Mouse (Mus musculus) lung, embryonic 15.5 days (tissue): Measurements from ENCODE around the gene Cacna1c. TPM values are rescaled to one million over a fixed set of nuclear protein-coding genes. Genes with fewer than 3 reads are reported as not detected.

Experiments
- ATAC-seq: fragments of 200-750 bp; cut with Nextera tagmentation; 2 replicates; pipeline ENCODE4 v1.8.0; 2017; ENCODE audit warnings: moderate number of reproducible peaks, borderline replicate concordance; ENCODE audit not compliant: low FRiP score, low TSS enrichment; ENCODE audit errors: extremely low read depth
- H3K27ac ChIP-seq: fragments of 300-500 bp; sonication (generic); 2 replicates; pipeline ENCODE4 v1.5.1; 2015; ENCODE audit warnings: moderate library complexity, mild to moderate bottlenecking, inconsistent platforms
- H3K27me3 ChIP-seq: fragments of 300-500 bp; sonication (generic); 2 replicates; pipeline ENCODE4 v1.6.1; 2015; ENCODE audit warnings: inconsistent platforms
- H3K36me3 ChIP-seq: fragments of 300-500 bp; sonication (generic); 2 replicates; pipeline ENCODE4 v1.6.1; 2015; ENCODE audit warnings: inconsistent platforms
- H3K4me1 ChIP-seq: fragments of 300-500 bp; sonication (generic); 2 replicates; pipeline ENCODE4 v1.6.1; 2015; ENCODE audit warnings: inconsistent platforms
- H3K4me2 ChIP-seq: fragments of 300-500 bp; sonication (generic); 2 replicates; pipeline ENCODE4 v1.6.1; 2015; ENCODE audit warnings: inconsistent platforms, mild to moderate bottlenecking, moderate library complexity
- H3K4me3 ChIP-seq: fragments of 300-500 bp; sonication (generic); 2 replicates; pipeline ENCODE4 v1.5.1; 2015; ENCODE audit warnings: mild to moderate bottlenecking, inconsistent platforms
- H3K9ac ChIP-seq: fragments of 300-500 bp; sonication (generic); 2 replicates; pipeline ENCODE4 v1.6.1; 2015; ENCODE audit warnings: inconsistent platforms
- H3K9me3 ChIP-seq: fragments of 300-500 bp; sonication (generic); 2 replicates; pipeline ENCODE4 v1.6.1; 2016; ENCODE audit warnings: inconsistent platforms
- WGBS: fragments of 180-500 bp; shearing (Covaris S2); methylation state at CpG from one replicate; pipeline ENCODE4 v1.1.7; 2015; 5-methylcytosine and 5-hydroxymethylcytosine counted together
- polyA plus RNA-seq: library from polyadenylated mRNA; unstranded; fragments of >200 nt; fragmentation: Nextera tagmentation; extraction: Ambion mirVana; gene quantifications from 2 replicates; pipeline ENCODE4 v1.2.1, GENCODE M21; 2015

Gene Cacna1c
- polyA plus RNA-seq, 1 experiment from 2014 or later = 8.4 TPM

DNA sequence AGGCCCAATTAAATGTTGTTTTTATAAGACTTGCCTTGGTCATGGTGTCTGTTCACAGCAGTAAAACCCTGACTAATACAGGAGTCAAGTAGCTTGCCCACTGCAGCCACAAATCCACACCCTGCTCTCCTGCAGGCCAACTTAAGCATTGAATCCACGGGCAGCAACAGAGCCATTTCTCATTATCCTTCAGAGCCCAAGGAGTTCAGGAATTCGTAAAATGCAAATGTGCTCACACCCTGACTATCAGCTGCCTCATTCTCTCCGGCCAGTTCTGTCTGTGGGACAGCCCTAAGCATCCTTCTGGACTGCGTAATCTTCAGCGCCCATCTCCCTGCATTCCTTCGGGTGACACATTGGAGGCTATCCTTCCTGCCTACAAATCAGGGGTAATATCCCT is 425.8 kb downstream of the Cacna1c start:
- Histone ChIP-seq H3K4me3 (no peak overlapping the region), H3K9ac (no peak overlapping the region), H3K27me3 (no peaks in the 10 kb centered on the region), H3K4me2 (no peak overlapping the region), H3K36me3 (peaks cover 6% of the 10 kb centered on the region; the same call in 1 of the 2 replicates), H3K9me3 (no peaks in the 10 kb centered on the region), H3K27ac (no peak overlapping the region), H3K4me1 (no peaks in the 10 kb centered on the region)
- no peak for ATAC-seq
- 77% methylated on average over 6 of the region's 6 CpGs for WGBS

DNA sequence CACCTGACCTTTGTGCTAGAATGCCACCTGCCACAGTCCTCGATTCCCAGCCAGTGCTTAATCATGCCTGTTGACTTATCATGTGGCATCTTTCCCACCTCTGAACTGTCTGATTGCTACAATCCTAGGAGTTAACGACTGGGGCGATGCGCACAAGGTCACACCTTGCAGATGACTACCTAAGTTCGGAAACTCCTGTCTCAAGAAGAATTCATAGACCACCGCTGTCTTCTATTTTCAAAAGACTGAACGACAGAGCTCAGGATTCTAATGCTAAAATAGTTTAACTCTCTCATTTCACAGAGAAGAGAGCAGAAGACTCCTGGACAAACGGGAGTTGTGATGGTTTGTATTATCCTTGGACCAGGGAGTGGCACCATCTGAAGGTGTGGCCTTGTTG is 426.4 kb downstream of the Cacna1c start:
- Histone ChIP-seq H3K4me1 (no peaks in the 10 kb centered on the region), H3K9ac (no peak overlapping the region), H3K4me3 (no peak overlapping the region), H3K27me3 (no peaks in the 10 kb centered on the region), H3K36me3 (peaks cover 2% of the 10 kb centered on the region; the same call in 1 of the 2 replicates), H3K9me3 (no peaks in the 10 kb centered on the region), H3K27ac (no peak overlapping the region), H3K4me2 (no peak overlapping the region)
- ATAC-seq = no peak
- WGBS = 89% methylated on average over 8 of the region's 8 CpGs

DNA sequence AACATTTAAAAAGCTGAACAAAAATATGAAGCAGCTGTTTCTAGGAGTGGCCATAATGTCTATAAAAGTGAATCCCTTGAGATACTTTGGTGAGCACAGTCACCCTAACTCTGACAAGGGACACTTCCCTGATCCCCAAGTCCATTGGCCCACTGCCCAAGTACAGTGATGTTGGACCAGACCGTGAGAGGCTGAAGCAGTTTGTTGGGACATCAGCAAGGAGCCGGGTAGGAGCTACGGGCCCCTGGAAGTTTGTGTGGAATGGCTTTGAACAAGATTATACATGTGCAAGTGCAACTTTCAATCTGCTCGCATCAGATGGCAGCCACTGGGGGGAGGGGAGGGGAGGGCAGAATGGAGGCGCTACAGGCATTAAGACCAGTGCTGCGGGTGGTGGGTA is 428.5 kb downstream of the Cacna1c start:
- Histone ChIP-seq H3K9me3 (no peaks in the 10 kb centered on the region), H3K4me1 (no peaks in the 10 kb centered on the region), H3K27me3 (no peaks in the 10 kb centered on the region), H3K27ac (no peak overlapping the region), H3K9ac (no peak overlapping the region), H3K4me2 (no peak overlapping the region), H3K36me3 (no peaks in the 10 kb centered on the region), H3K4me3 (no peak overlapping the region)
- 52% methylated on average over 6 of the region's 6 CpGs for WGBS
- ATAC-seq = no peak

DNA sequence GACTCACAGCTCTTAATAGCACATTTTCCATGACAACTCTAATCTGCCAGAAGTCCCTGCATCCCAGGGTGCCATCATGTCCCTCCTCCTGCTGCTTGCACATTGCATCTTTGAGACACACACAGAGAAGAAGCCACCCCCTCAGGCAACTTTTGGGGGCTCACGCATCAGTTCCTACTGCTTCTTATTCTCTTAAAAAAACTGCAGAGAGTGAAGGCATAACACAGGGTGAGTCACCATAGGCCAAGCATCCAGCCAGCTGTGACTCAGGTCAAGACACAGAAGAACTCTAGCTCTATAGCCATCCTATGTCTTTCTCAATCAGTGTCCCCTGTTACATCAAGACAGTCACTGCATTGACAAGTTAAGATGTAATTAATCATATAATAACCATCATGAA is 431.0 kb downstream of the Cacna1c start:
- 87% methylated on average over 1 of the region's 1 CpGs for WGBS
- ATAC-seq = no peak
- no peak overlapping the region for H3K27ac ChIP-seq
- H3K9me3 ChIP-seq = no peaks in the 10 kb centered on the region
- H3K4me1 ChIP-seq = no peaks in the 10 kb centered on the region
- H3K4me3 ChIP-seq = no peak overlapping the region
- H3K27me3 ChIP-seq = no peaks in the 10 kb centered on the region
- H3K9ac ChIP-seq = no peak overlapping the region
- H3K4me2 ChIP-seq = no peak overlapping the region
- no peaks in the 10 kb centered on the region for H3K36me3 ChIP-seq

DNA sequence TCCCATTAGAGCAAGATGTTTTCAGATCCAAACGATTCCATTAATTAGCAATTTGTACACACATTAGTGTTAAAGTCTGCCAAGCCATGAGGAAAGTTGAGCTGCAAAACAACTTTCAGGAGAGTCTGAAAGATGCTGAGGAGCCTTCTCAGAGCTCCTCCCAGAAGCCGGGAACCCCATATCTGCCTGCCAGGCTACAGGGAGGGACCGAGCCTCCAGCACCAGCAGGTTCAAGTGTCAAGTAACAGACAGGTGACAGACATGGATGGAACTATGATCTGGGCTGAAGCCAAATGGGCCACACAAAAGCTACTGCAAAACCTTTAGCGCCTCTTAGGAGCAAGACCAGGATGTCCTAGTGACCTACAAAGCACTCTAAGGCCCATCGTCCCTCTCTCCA is 437.2 kb downstream of the Cacna1c start:
- no peak for ATAC-seq
- no peaks in the 10 kb centered on the region for H3K4me1 ChIP-seq
- no peaks in the 10 kb centered on the region for H3K36me3 ChIP-seq
- no peaks in the 10 kb centered on the region for H3K9me3 ChIP-seq
- no peak overlapping the region for H3K27ac ChIP-seq
- H3K4me3 ChIP-seq = no peak overlapping the region
- 69% methylated on average over 5 of the region's 5 CpGs for WGBS
- H3K9ac ChIP-seq = no peak overlapping the region
- no peak overlapping the region for H3K4me2 ChIP-seq
- H3K27me3 ChIP-seq = no peaks in the 10 kb centered on the region

DNA sequence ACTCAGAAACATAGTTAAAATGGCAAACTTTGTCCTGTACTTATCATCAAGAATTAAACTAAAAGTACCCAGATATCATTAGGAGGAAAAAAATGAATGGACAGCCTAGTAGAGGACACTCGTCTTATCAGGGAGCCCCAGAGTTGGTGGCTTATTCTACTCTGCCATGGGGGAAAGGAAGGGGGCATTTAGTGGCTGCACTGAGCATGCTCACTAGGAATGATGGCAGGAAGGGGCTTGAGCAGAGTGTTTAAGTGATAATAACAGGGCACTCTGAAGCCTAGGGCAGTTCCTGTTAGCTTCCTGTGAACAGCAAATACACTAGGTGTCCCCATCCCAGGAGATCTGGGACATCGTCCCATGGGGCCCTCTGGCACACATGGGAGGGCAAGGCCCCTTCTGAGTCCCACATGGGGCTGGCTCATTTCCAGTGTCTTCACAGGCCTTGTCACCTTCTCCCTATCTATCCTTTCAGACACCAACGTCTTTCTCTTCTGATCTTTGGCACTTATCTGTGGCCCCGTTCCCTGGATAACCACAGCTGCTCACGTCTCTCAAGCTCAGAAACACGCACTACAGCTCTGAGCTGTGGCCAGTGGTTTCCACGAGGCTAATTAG is 437.8 kb downstream of the Cacna1c start:
- Histone ChIP-seq H3K4me1 (no peaks in the 10 kb centered on the region), H3K27me3 (no peaks in the 10 kb centered on the region), H3K9me3 (no peaks in the 10 kb centered on the region), H3K36me3 (no peaks in the 10 kb centered on the region), H3K4me2 (no peak overlapping the region), H3K9ac (no peak overlapping the region), H3K4me3 (no peak overlapping the region), H3K27ac (no peak overlapping the region)
- 40% methylated on average over 7 of the region's 7 CpGs for WGBS
- no peak; the same call in 1 of the 2 replicates for ATAC-seq

DNA sequence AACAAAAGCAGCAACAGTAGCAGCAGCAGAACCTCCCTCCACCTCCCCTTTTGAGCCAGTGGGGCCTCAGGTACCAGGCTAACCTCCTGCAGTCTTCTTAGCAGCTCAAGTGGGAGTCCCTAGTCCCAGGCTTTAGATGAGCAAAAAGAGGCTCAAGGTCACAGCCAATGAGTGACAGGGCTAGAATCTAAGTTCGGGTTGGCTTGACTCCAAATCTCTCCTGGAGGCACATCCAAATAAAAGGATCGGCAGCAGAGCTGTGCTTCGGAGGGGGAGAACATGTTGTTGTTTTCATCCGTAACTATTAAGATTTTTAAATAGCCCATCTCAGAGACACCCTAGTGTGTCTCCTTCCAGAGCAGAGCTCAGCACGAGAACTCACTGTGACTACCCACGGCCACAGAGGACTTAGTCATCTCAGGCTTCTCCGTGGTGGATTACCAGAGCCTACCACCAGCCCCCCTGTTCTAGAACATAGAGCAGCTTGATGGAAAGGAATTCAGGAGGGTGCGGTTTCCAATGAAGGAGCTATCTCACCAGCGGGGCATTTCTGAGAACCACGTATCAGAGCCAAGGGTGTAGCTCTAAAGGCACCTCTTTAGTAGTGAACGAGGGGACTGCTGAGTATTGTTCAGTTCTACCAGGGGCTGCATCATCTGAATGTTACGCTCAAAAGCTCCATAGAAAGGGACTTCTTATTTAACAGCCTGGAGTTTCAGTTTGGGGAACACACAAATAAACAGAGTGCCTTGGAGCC is 438.5 kb downstream of the Cacna1c start:
- H3K9me3 ChIP-seq = no peaks in the 10 kb centered on the region
- no peak overlapping the region for H3K27ac ChIP-seq
- no peaks in the 10 kb centered on the region for H3K36me3 ChIP-seq
- H3K4me3 ChIP-seq = no peak overlapping the region
- 68% methylated on average over 12 of the region's 12 CpGs for WGBS
- ATAC-seq = no peak
- no peaks in the 10 kb centered on the region for H3K4me1 ChIP-seq
- H3K4me2 ChIP-seq = no peak overlapping the region
- H3K9ac ChIP-seq = no peak overlapping the region
- H3K27me3 ChIP-seq = no peaks in the 10 kb centered on the region

DNA sequence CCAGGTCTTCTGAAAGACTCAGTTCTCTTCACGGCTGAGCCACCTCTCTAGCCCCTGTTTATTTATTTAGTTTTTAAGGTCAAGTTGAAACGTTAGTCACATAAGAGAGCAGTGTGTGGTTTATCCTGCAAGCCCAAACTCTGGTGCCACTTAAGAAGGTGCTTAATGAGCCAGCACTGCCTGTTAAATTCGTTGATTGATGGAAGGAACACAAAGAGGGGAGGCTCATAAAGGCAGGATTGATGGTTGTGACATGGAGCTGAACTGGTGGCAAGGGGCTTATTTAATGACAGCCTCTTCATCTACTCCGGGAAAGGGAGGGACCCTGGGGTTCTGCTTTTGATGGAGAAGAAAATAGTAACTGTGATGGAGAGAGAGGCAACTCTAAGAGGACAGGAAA is 439.7 kb downstream of the Cacna1c start:
- Histone ChIP-seq H3K36me3 (no peaks in the 10 kb centered on the region), H3K27me3 (no peaks in the 10 kb centered on the region), H3K4me3 (no peak overlapping the region), H3K9ac (no peak overlapping the region), H3K9me3 (no peaks in the 10 kb centered on the region), H3K27ac (no peak overlapping the region), H3K4me1 (no peaks in the 10 kb centered on the region), H3K4me2 (no peak overlapping the region)
- WGBS = 22% methylated on average over 4 of the region's 4 CpGs
- no peak for ATAC-seq

DNA sequence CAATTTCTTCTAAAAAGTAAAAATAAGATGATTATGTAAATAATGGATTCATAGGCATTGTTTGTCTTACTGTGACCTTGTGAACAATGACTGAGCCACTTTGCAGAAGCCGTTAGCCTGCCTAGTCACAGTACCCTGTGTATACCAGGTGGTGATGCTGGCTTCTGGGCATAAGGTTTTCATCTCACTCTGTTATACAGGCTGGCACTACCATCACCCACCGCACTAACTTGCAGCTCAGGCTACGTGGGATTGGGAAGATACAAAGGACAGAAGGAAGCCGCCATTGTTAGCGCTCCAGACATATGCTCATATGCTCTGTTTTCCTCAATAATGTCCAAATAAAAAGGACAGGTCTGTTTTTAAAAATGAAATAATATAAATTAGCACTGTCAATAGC is 440.4 kb downstream of the Cacna1c start:
- no peak overlapping the region for H3K4me3 ChIP-seq
- H3K27me3 ChIP-seq = no peaks in the 10 kb centered on the region
- 89% methylated on average over 5 of the region's 5 CpGs for WGBS
- H3K4me1 ChIP-seq = no peaks in the 10 kb centered on the region
- no peak overlapping the region for H3K27ac ChIP-seq
- H3K4me2 ChIP-seq = no peak overlapping the region
- no peak for ATAC-seq
- no peaks in the 10 kb centered on the region for H3K36me3 ChIP-seq
- H3K9me3 ChIP-seq = no peaks in the 10 kb centered on the region
- no peak overlapping the region for H3K9ac ChIP-seq

DNA sequence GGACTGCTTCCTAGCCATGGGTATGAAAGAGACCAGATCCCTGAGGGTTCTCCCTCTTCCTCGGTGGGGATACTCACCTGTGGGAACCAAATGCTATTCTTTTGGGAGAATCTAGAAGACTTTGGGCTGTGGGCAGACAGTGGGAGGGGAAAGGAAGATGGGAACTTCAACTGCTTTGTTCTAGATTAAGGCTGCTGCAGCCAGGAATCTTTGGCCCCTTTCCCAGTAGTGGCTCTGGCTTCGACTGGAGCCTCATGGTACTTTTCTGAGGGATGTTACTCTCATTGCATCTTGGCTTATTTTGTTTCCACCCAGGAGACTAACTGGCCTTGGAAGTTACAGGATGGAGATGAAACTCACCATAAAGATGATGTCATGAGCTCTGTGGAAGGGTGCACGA is 441.8 kb downstream of the Cacna1c start:
- no peak overlapping the region for H3K27ac ChIP-seq
- ATAC-seq = no peak

DNA sequence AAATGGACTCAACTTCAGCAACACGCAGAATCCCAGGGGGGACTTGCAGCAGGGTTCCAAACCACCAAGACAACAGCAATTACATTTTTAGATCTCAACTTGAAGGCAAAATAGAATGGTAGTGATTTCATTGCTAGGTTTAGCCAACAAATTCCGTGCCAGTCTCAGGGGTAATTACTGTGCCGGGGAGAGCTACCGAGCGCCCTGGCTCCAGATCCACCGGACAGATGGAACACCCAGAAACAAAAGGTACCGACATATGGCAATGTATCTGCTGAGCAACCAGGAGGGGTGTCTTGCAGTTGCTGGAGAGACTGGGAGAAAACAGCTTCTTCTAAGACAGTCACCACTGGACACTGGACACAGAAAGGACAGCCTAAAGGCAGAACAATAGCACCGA is 442.4 kb downstream of the Cacna1c start:
- 93% methylated on average over 8 of the region's 8 CpGs for WGBS
- ATAC-seq = no peak
- no peaks in the 10 kb centered on the region for H3K9me3 ChIP-seq

More for the DNA sequence above, 441.8 kb downstream of the Cacna1c start:
- WGBS = 64% methylated on average over 3 of the region's 3 CpGs
- H3K9ac ChIP-seq = no peak overlapping the region
- no peaks in the 10 kb centered on the region for H3K36me3 ChIP-seq
- H3K4me2 ChIP-seq = no peak overlapping the region
- no peaks in the 10 kb centered on the region for H3K9me3 ChIP-seq
- H3K4me1 ChIP-seq = no peaks in the 10 kb centered on the region
- no peaks in the 10 kb centered on the region for H3K27me3 ChIP-seq
- H3K4me3 ChIP-seq = no peak overlapping the region

DNA sequence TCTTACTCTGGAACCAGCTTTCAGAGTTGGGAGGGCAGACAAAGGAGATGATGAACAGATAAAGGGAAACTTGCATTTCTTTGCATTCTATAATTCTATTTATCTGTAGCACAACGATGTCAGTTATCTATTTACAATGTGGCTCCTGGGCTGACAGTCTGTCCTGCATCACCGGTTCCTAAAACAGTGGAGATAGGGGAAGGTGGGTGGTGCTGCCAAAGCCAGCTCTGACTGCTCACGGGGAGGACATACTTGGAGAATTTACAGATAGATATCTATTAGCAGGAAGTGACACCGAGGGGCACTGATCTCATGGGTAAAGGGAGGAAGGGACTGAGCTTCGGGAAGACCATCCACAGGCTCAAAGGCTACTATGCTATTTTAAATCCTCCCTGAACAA is 443.2 kb downstream of the Cacna1c start:
- no peaks in the 10 kb centered on the region for H3K27me3 ChIP-seq
- no peak overlapping the region for H3K27ac ChIP-seq
- no peak overlapping the region for H3K4me3 ChIP-seq
- no peak overlapping the region for H3K9ac ChIP-seq
- H3K4me2 ChIP-seq = no peak overlapping the region
- WGBS = 33% methylated on average over 5 of the region's 5 CpGs
- ATAC-seq = no peak
- no peaks in the 10 kb centered on the region for H3K4me1 ChIP-seq
- H3K36me3 ChIP-seq = no peaks in the 10 kb centered on the region
- H3K9me3 ChIP-seq = no peaks in the 10 kb centered on the region

More for the DNA sequence above, 442.4 kb downstream of the Cacna1c start:
- no peaks in the 10 kb centered on the region for H3K4me1 ChIP-seq
- no peak overlapping the region for H3K27ac ChIP-seq
- no peaks in the 10 kb centered on the region for H3K27me3 ChIP-seq
- no peak overlapping the region for H3K9ac ChIP-seq
- H3K4me3 ChIP-seq = no peak overlapping the region
- H3K4me2 ChIP-seq = no peak overlapping the region
- no peaks in the 10 kb centered on the region for H3K36me3 ChIP-seq
